Mouse (Mus musculus) midbrain, embryonic 15.5 days (tissue): Measurements from ENCODE around the gene Acat2. TPM values are rescaled to one million over a fixed set of nuclear protein-coding genes. Genes with fewer than 3 reads are reported as not detected.
"Not testable (repeated sequence)": the region's sequence is repeated elsewhere in the genome, so short reads cannot be mapped to it uniquely, and the experiment has no call there.

ENCODE experiments used
- ATAC-seq: fragments of 200-750 bp; cut with Nextera tagmentation; replicated peaks from 2 replicates; pipeline ENCODE4 v1.8.0; 2017; ENCODE audit warnings: moderate TSS enrichment
- H3K27ac ChIP-seq: fragments of 300-500 bp; sonication (generic); 2 replicates; pipeline ENCODE4 v1.5.1; 2015; ENCODE audit warnings: mild to moderate bottlenecking, inconsistent platforms
- H3K27me3 ChIP-seq: fragments of 300-500 bp; sonication (generic); replicated peaks from 2 replicates; pipeline ENCODE4 v1.6.1; 2015; ENCODE audit warnings: inconsistent platforms
- H3K36me3 ChIP-seq: fragments of 300-500 bp; sonication (generic); replicated peaks from 2 replicates; pipeline ENCODE4 v1.6.1; 2015; ENCODE audit warnings: inconsistent platforms
- H3K4me1 ChIP-seq: fragments of 300-500 bp; sonication (generic); 2 replicates; pipeline ENCODE4 v1.6.1; 2015; ENCODE audit warnings: inconsistent platforms
- H3K4me2 ChIP-seq: fragments of 300-500 bp; sonication (generic); 2 replicates; pipeline ENCODE4 v1.6.1; 2015; ENCODE audit warnings: inconsistent platforms, mild to moderate bottlenecking, moderate library complexity
- H3K4me3 ChIP-seq: fragments of 300-500 bp; sonication (generic); 2 replicates; pipeline ENCODE4 v1.5.1; 2015; ENCODE audit warnings: mild to moderate bottlenecking, inconsistent platforms
- H3K9ac ChIP-seq: fragments of 300-500 bp; sonication (generic); 2 replicates; pipeline ENCODE4 v1.6.1; 2015; ENCODE audit warnings: mild to moderate bottlenecking, inconsistent platforms
- H3K9me3 ChIP-seq: fragments of 300-500 bp; sonication (generic); 2 replicates; pipeline ENCODE4 v1.6.1; 2016; ENCODE audit warnings: inconsistent platforms
- WGBS: fragments of 180-500 bp; shearing (Covaris S2); methylation state at CpG from one replicate; pipeline ENCODE4 v1.1.7; 2015; ENCODE audit warnings: mixed read lengths; 5-methylcytosine and 5-hydroxymethylcytosine counted together
- polyA plus RNA-seq: library from polyadenylated mRNA; unstranded; fragments of >200 nt; fragmentation: Nextera tagmentation; extraction: Ambion mirVana; gene quantifications from 2 replicates; pipeline ENCODE4 v1.2.1, GENCODE M21; 2015

Acat2 gene
- polyA plus RNA-seq, 1 experiment from 2014 or later = 346 TPM

GRCm38 (mm10) chr17:12992470-12992991, 32.0 kb upstream of the Acat2 start:
- Histone ChIP-seq H3K4me1 (peaks cover 25% of the 10 kb centered on the region), H3K9me3 (no peaks in the 10 kb centered on the region), H3K4me3 (peak overlapping the region; percentile 84), H3K9ac (peak overlapping the region; percentile 98), H3K4me2 (peak overlapping the region; percentile 65), H3K27me3 (no peaks in the 10 kb centered on the region), H3K27ac (peak overlapping the region; percentile 98), H3K36me3 (no peaks in the 10 kb centered on the region)
- ATAC-seq = peak; percentile 90
- under 1% methylated on average over 51 of the region's 51 CpGs for WGBS

DNA sequence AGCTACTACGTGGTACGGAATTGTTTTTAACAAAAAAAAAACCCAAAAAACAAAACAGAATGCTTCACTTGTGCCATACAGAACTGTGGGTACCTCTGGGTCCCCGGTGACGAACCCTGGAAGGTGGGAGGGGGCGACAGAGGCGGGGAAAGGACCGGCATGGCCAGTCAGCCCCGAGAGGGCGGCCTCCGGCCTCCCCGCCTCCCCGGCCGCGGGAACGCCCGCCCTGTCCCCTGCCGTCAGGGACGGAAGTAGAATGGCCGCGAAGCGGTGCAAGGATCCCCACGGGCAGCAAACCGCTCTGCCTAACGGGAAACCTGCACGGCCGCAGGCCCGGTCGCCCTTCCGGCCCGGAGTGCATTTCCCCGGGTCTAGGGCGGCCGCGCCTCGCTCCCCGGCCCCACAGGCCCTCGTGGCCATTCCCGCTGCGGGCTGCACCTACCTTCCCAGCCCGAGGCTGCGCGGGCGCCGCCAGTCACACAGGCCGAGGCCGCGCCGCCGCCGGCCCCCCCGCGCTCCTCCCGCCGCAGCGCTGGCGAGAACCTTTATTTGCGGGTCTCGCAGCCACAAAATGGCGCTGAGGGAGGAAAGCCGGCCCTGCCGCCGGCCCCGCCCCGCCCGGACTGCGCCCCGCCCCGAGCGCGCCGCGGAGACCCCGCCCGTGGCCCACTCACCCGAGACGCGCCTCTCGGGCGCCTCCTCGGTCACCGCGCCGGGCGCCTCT, 31.2 kb upstream of the Acat2 start:
- H3K27me3 ChIP-seq = no peaks in the 10 kb centered on the region
- no peaks in the 10 kb centered on the region for H3K9me3 ChIP-seq
- peak overlapping the region; percentile 98 for H3K9ac ChIP-seq
- peak overlapping the region; percentile 98 for H3K27ac ChIP-seq
- H3K4me3 ChIP-seq = peak overlapping the region; percentile 84
- H3K4me1 ChIP-seq = peaks cover 25% of the 10 kb centered on the region
- peak; percentile 91 for ATAC-seq
- WGBS = 1% methylated on average over 69 of the region's 84 CpGs
- H3K4me2 ChIP-seq = peak overlapping the region; percentile 65
- no peaks in the 10 kb centered on the region for H3K36me3 ChIP-seq

DNA sequence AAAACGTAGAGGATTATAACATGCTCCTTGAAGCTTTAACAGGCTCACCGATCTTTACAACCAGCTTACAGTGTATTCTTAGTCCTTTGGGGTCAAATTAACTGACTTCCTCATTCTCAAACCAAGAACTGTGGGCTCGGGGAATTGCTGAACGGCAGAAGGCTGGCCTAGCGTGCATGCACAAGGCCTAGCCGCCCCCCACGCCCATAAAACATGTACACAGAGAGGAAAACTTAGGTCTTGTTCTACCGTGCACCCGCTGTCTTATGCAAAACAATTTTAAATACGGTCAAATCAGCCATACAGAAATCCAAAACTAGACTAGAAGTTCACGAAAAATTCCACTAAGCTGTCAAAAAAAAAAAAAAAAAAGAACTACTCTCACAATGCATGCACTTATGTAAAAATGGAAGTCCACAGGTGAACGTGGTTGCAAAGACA, 30.7 kb upstream of the Acat2 start:
- peak overlapping the region; percentile 98 for H3K27ac ChIP-seq
- H3K9me3 ChIP-seq = no peaks in the 10 kb centered on the region
- H3K4me1 ChIP-seq = peaks cover 25% of the 10 kb centered on the region
- H3K4me2 ChIP-seq = peak overlapping the region; percentile 65
- no peaks in the 10 kb centered on the region for H3K36me3 ChIP-seq
- ATAC-seq = no peak
- no peaks in the 10 kb centered on the region for H3K27me3 ChIP-seq
- peak overlapping the region; percentile 98 for H3K9ac ChIP-seq
- WGBS = 2% methylated on average over 12 of the region's 12 CpGs
- H3K4me3 ChIP-seq = peak overlapping the region; percentile 84

DNA sequence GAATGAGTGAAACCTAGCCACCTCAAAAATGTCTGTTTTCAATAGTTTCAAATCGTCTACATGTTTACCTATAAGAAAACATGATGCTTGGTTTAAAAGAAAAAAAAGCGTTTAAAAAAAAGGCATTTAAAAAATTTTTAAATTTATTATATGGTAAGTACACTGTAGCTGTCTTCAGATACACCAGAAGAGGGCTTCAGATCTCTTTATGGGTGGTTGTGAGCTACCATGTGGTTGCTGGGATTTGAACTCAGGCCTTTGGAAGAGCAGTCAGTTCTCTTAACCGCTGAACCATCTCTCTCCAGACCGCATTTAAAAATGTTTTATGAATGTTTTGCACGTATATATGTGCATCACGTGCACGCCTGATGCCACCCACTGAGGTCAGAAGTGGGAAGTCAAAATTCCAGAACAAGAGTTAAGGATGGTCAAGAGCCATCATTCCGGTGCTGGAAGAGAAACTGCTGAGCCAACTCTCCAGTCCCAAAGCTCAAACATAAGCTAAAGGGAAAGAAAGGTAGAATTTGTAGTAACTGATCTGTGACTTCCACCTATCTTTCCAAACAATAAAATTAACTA, 30.1 kb upstream of the Acat2 start:
- peak overlapping the region; percentile 65 for H3K4me2 ChIP-seq
- no peaks in the 10 kb centered on the region for H3K36me3 ChIP-seq
- H3K9ac ChIP-seq = peak overlapping the region; percentile 98; the same call in 1 of the 2 replicates
- WGBS = 57% methylated on average over 8 of the region's 8 CpGs
- ATAC-seq = no peak
- no peak overlapping the region for H3K27ac ChIP-seq
- peak overlapping the region; percentile 84 for H3K4me3 ChIP-seq
- no peaks in the 10 kb centered on the region for H3K27me3 ChIP-seq
- H3K4me1 ChIP-seq = peaks cover 25% of the 10 kb centered on the region
- H3K9me3 ChIP-seq = no peaks in the 10 kb centered on the region

- peaks cover 21% of the 10 kb centered on the region for H3K4me1 ChIP-seq
- not testable (repeated sequence) for H3K4me3 ChIP-seq, ATAC-seq, H3K36me3 ChIP-seq, H3K9ac ChIP-seq, H3K9me3 ChIP-seq, H3K27ac ChIP-seq, H3K4me2 ChIP-seq, H3K27me3 ChIP-seq
- 97% methylated on average over 8 of the region's 8 CpGs for WGBS
Observed at GRCm38 (mm10) chr17:12988096-12988495, 27.5 kb upstream of the Acat2 start.

DNA sequence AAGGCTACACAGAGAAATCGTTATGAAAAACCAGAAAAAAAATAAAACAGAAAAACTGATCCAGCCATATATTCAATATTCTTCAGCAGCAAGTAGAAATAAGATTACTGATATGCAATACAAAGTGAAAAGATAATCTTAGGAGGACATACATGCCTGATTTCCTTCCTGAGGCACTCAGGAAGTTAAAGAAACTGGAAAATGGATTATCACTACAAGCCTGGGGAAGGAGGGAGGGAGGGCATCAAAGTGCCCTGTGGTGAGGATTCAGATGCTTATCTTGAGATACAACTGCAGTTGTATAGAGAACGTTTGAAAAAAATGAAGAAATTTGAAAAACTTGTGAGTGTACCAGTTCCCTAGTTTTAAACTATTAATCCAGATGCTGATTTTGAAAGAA, 23.4 kb upstream of the Acat2 start:
- Histone ChIP-seq H3K4me3 (no peak overlapping the region), H3K9me3 (no peaks in the 10 kb centered on the region), H3K4me2 (no peak overlapping the region), H3K9ac (no peak overlapping the region), H3K36me3 (peaks cover 28% of the 10 kb centered on the region), H3K27me3 (no peaks in the 10 kb centered on the region), H3K4me1 (peaks cover 3% of the 10 kb centered on the region; the same call in 1 of the 2 replicates), H3K27ac (no peak overlapping the region)
- ATAC-seq = no peak
- WGBS = 84% methylated on average over 2 of the region's 2 CpGs

- H3K9me3 ChIP-seq = no peaks in the 10 kb centered on the region
- H3K27ac ChIP-seq = no peak overlapping the region
- H3K4me3 ChIP-seq = no peak overlapping the region
- H3K4me2 ChIP-seq = no peak overlapping the region
- peaks cover 53% of the 10 kb centered on the region for H3K36me3 ChIP-seq
- no peak for ATAC-seq
- no peaks in the 10 kb centered on the region for H3K4me1 ChIP-seq
- H3K9ac ChIP-seq = no peak overlapping the region
- WGBS = 86% methylated on average over 1 of the region's 1 CpGs
- H3K27me3 ChIP-seq = no peaks in the 10 kb centered on the region
Observed at GRCm38 (mm10) chr17:12978546-12978945, 18.0 kb upstream of the Acat2 start.

- Histone ChIP-seq H3K27me3 (no peaks in the 10 kb centered on the region), H3K4me1 (no peaks in the 10 kb centered on the region), H3K27ac (no peak overlapping the region), H3K36me3 (peaks cover 35% of the 10 kb centered on the region), H3K4me3 (no peak overlapping the region), H3K9me3 (no peaks in the 10 kb centered on the region), H3K4me2 (no peak overlapping the region), H3K9ac (no peak overlapping the region)
- WGBS = 89% methylated on average over 2 of the region's 2 CpGs
- ATAC-seq = no peak
Observed at GRCm38 (mm10) chr17:12973851-12974250, 13.3 kb upstream of the Acat2 start.

DNA sequence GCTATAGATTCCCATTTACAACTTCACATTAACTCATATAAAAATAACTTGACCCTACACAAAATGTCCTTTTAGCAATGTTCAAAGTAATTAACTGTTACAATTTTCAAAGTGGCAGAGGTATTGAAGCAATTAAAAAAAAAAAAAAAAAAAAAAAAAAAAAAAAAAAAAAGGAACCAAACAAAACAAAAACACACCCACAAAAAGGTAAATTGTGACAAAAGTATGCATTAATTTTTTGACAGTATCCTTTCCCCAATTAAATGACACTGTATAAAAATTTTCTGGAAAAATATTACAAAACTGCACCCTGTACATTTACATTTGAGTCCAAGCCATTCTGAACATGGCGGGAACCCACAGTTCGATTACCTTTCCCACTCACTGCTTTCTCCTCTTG, 6.6 kb upstream of the Acat2 start:
- H3K9ac ChIP-seq = no peak overlapping the region
- no peaks in the 10 kb centered on the region for H3K9me3 ChIP-seq
- ATAC-seq = no peak
- no peak overlapping the region for H3K4me2 ChIP-seq
- no peak overlapping the region for H3K27ac ChIP-seq
- H3K27me3 ChIP-seq = no peaks in the 10 kb centered on the region
- peaks cover 12% of the 10 kb centered on the region for H3K36me3 ChIP-seq
- WGBS = 98% methylated on average over 2 of the region's 2 CpGs
- H3K4me3 ChIP-seq = no peak overlapping the region
- no peaks in the 10 kb centered on the region for H3K4me1 ChIP-seq

DNA sequence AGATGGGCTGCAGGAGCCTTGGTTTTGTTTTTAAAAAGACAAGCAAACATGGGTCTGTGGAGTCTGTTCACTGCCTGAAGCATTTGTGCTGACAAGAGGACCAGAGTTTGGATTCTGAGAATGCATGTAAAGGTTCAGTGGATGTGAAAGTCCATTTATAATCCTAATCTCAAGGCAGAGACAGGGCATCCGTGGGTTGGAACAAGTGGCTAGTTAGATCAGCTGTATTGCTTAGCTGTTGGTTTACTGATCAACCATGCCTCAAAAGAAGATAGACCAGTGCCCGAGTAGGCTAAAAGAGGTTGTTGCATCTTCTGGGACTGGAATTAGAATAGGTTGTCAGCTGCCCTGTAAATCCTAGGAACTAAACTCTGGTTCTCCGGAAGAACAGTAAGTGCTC, 2.9 kb upstream of the Acat2 start:
- Histone ChIP-seq H3K4me3 (no peak overlapping the region), H3K27ac (no peak overlapping the region), H3K4me2 (no peak overlapping the region), H3K27me3 (no peaks in the 10 kb centered on the region), H3K9ac (no peak overlapping the region), H3K36me3 (peaks cover 9% of the 10 kb centered on the region; the same call in 1 of the 2 replicates), H3K9me3 (no peaks in the 10 kb centered on the region), H3K4me1 (peaks cover 15% of the 10 kb centered on the region)
- WGBS = 86% methylated on average over 3 of the region's 3 CpGs
- ATAC-seq = no peak

DNA sequence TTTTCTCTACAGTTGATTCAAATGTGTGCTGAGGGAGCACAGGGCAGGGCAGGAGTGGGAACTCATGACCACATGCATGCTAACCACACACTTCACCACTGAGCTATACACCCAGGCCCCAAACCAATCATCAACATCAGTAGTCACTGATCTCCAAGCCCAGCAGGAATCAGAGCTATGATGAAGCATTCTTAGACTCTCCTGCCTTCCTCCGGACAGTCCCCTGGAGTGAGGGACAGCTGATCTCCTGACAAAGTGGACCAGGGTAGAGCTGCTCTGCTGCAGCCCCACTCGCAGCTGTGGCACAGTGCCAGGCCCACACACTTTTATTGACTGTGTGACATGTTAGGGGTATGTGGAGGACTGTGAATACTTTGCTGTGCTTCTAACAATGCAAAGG, 1.2 kb downstream of the Acat2 start:
- not testable (repeated sequence) for ATAC-seq, H3K9ac ChIP-seq, H3K9me3 ChIP-seq, H3K27ac ChIP-seq, H3K27me3 ChIP-seq, H3K36me3 ChIP-seq
- peaks cover 29% of the 10 kb centered on the region for H3K4me1 ChIP-seq
- H3K4me2 ChIP-seq = peak overlapping the region; percentile 53
- 3% methylated on average over 2 of the region's 2 CpGs for WGBS
- peak overlapping the region; percentile 31 for H3K4me3 ChIP-seq

DNA sequence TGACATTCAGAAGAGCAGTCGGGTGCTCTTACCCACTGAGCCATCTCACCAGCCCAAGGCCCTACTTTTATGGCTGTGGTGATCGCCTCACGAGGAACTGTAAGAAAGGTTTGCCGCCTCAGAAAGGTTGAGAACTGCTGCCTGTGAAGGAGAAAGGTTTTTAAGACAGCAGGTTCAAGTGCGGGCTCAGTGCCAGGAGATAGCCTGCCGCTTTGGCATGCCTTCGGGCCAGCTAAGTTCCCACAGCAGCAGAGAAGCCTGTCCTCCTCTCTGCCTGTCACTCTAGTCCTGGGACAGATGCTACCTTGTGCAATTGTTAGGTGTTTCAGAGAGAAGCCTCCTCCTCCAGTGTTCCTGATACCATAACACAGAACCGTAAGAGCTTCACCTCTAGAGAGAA, 3.9 kb downstream of the Acat2 start:
- H3K9me3 ChIP-seq = no peaks in the 10 kb centered on the region
- H3K27me3 ChIP-seq = no peaks in the 10 kb centered on the region
- WGBS = 93% methylated on average over 8 of the region's 8 CpGs
- H3K4me1 ChIP-seq = peaks cover 26% of the 10 kb centered on the region
- H3K27ac ChIP-seq = no peak overlapping the region
- H3K4me3 ChIP-seq = no peak overlapping the region
- no peak overlapping the region for H3K4me2 ChIP-seq
- no peak for ATAC-seq
- peaks cover 15% of the 10 kb centered on the region for H3K36me3 ChIP-seq
- no peak overlapping the region for H3K9ac ChIP-seq

- no peak for ATAC-seq
- Histone ChIP-seq H3K4me3 (no peak overlapping the region), H3K27ac (no peak overlapping the region), H3K4me2 (no peak overlapping the region), H3K36me3 (peaks cover 55% of the 10 kb centered on the region), H3K4me1 (no peaks in the 10 kb centered on the region), H3K9ac (no peak overlapping the region), H3K9me3 (no peaks in the 10 kb centered on the region), H3K27me3 (no peaks in the 10 kb centered on the region)
- 94% methylated on average over 5 of the region's 5 CpGs for WGBS
Observed at GRCm38 (mm10) chr17:12949669-12950068, 10.9 kb downstream of the Acat2 start.
